Mouse (Mus musculus) large intestine, adult 2 months (tissue): ENCODE data around the gene Fanca. TPM values are rescaled to one million over a fixed set of nuclear protein-coding genes. Genes with fewer than 3 reads are reported as not detected.
"Not testable (repeated sequence)": the region's sequence is repeated elsewhere in the genome, so short reads cannot be mapped to it uniquely, and the experiment has no call there.

Experiments
- DNase-seq: peaks from one replicate; pipeline ENCODE4 v3.0.0-alpha.2; 2012; ENCODE audit warnings: low read depth, low spot score
- WGBS: fragments of 180-500 bp; shearing (Covaris S2); methylation state at CpG from one replicate; pipeline ENCODE4 v1.1.7; 2018; 5-methylcytosine and 5-hydroxymethylcytosine counted together
- polyA plus RNA-seq: library from polyadenylated mRNA; depleted of rRNA; stranded (reverse); fragments of >200 nt; gene quantifications from 2 replicates; pipeline ENCODE4 v1.2.3, GENCODE M21; 2012

Fanca gene
- polyA plus RNA-seq, 1 experiment, result 18.0 TPM

DNA sequence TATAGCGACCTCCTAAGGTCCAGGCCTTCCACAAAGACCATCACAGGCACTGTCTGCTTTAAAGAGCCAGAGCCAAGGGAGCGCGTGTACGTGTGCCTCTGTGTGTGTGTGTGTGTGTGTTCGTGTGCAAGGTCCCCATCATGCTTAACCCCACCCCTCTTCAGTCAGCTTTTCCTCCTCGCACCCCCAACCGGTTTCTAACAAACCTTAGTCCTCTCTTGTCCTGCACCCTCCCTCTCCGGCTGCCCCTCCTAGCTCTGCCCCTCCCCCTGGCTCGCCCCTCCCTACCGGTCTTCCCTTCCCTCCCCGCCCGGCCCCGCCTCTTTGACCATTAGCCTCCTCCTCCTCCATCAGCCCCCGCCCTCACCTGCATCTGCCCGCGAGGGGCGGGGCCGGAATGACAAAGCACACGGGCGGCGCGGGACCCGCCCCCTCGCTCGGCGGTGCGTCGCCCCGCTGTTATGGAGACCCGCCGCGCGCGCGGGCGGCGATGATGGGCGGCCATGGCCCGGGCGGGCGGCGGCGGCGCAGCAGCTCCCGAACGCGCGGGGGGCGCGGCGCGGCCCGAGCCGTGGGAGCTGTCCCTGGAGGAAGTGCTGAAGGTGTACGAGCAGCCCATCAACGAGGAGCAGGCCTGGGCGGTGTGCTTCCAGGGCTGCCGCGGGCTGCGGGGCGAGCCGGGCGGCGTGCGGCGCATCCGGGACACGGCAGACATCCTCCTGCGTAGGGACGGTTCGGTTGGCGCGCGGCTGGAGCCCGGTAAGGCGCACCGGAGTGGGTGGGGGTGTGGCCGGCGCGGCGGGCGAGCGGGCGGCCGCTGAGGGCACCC lies 14.1 kb upstream of the Fanca start, which contains the start of gene Spire2:
Gene Spire2 (plus strand): TSS at position 452 of the 829 bp plus-strand sequence.
- under 1% methylated on average over 82 of the region's 85 CpGs for WGBS
- DNase-seq, result no peak

- 36% methylated on average over 8 of the region's 8 CpGs for WGBS
- DNase-seq, result no peak
Measured at GRCm38 (mm10) chr8:123331810-123332209, 13.4 kb upstream of the Fanca start.

DNA sequence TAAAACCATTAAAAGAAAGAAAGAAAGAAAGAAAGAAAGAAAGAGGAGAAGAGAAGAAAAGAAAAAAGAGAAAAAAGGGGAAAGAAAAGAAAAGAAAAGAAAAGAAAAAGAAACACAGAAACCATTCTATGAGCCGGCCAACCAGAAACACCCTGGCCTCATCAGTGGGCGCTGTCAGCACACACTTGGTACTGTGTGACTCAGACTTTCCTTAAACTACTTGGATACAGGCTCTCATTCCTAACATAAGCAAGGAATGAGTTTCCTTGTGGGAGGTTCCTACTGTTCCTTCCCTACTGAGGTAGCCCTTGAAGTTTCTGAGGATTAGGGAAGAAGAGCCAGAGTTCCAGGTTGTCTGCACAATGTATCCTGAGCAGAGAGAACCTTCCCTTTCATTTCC lies 12.9 kb upstream of the Fanca start:
- 14% methylated on average over 2 of the region's 2 CpGs for WGBS
- DNase-seq, result no peak

GRCm38 (mm10) chr8:123330701-123331100 lies 12.3 kb upstream of the Fanca start:
- 81% methylated on average over 6 of the region's 6 CpGs for WGBS
- DNase-seq, result no peak

- 50% methylated on average over 5 of the region's 5 CpGs for WGBS
- DNase-seq, result no peak
Measured at GRCm38 (mm10) chr8:123329961-123330360, 11.6 kb upstream of the Fanca start.

DNA sequence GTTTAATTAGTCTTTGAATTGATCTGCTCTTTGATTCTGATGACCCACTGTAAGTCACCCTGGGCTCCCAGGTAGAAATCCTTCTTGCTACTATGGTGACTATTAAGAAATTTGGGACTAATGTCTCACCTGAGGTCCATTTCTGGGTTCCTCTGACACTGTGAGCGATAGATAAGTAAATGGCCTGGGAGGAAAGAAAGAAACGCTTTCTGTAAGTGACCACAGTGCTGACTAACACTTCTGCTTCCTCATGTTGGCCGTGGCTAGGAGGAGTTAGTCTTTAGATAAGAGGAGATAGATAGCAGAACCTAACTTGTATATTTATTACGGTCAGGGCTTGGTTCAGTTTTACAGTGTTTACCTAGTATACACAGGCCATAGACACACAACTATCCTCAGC lies 11.0 kb upstream of the Fanca start:
- 18% methylated on average over 4 of the region's 4 CpGs for WGBS
- no peak for DNase-seq

- DNase-seq, result no peak
- WGBS, result 96% methylated on average over 2 of the region's 2 CpGs
Measured at GRCm38 (mm10) chr8:123328552-123328951, 10.2 kb upstream of the Fanca start.

GRCm38 (mm10) chr8:123319522-123320164 lies 1.3 kb upstream of the Fanca start:
- WGBS, result 32% methylated on average over 7 of the region's 7 CpGs
- DNase-seq, result no peak

- WGBS, result 2% methylated on average over 21 of the region's 21 CpGs
- no peak for DNase-seq
Measured at GRCm38 (mm10) chr8:123317781-123318466, 452 bp downstream of the Fanca start.

GRCm38 (mm10) chr8:123308738-123309137 lies 9.6 kb downstream of the Fanca start:
- 65% methylated on average over 4 of the region's 4 CpGs for WGBS
- DNase-seq, result no peak

GRCm38 (mm10) chr8:123298301-123298700 lies 20.1 kb downstream of the Fanca start:
- no peak for DNase-seq
- WGBS, result 84% methylated on average over 11 of the region's 11 CpGs

DNA sequence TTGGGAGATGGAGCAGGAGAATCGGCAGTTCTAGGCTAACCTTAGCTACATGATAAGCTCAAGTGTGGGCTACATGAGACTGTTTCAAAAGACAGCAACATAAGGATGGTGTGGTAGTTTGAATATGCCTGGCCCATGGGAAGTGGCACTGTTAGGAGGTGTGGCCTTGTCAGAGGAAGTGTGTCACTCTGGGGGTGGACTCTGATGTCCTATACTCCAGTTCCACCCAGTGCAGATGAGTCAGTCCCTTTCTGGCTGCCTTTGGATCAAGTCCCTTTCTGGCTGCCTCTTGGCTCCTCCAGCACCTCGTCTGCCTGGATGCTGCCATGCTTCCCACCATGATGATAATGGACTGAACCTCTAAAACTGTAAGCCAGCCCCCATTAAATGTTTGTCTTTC lies 25.6 kb downstream of the Fanca start:
- 87% methylated on average over 2 of the region's 2 CpGs for WGBS
- no peak for DNase-seq

GRCm38 (mm10) chr8:123292281-123292680 lies 26.1 kb downstream of the Fanca start:
- WGBS, result 80% methylated on average over 3 of the region's 3 CpGs
- no peak for DNase-seq

- 86% methylated on average over 8 of the region's 8 CpGs for WGBS
- no peak for DNase-seq
Measured at GRCm38 (mm10) chr8:123291716-123292115, 26.7 kb downstream of the Fanca start.

GRCm38 (mm10) chr8:123290679-123291078 lies 27.7 kb downstream of the Fanca start:
- no peak for DNase-seq

DNA sequence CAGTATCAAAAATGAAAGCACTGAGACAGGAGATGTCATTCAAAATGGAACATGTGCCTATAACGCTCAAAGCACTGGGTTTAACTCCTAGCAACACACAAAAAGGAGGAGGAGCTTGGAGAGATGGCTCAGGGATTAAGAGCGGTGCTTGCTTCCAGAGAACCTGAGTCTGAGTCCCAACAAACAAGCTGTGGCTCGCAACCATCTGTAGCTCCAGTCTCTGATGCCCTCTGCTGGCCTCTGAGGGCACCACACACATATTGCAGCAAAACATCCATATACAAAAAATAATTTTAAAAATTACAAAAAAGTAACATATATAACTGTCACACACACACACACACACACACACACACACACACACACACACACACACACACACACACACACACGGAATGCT lies 28.2 kb downstream of the Fanca start:
- 80% methylated on average over 4 of the region's 4 CpGs for WGBS

More at GRCm38 (mm10) chr8:123290679-123291078, 27.7 kb downstream of the Fanca start:
- WGBS, result 97% methylated on average over 8 of the region's 8 CpGs

DNA sequence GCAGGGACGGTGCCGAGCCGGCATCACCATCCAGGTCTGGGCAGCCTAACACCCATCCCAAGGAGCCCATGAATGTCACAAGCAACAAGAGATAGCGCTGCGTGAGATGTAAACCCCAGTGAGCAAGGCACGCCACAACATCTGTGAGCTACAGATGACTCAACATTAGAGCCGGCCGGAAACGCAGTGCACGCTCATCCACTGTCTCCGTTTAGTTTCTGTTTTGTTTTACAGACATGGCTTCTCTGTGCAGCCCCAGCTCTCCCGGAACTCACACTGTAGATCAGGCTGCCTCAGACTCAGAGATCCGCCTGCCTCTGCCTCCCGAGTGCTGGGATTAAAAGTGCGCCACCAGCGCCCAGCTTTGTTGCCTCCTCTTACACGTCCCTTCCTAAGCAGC lies 31.0 kb downstream of the Fanca start:
- DNase-seq, result no peak
- WGBS, result 93% methylated on average over 17 of the region's 17 CpGs

More for the DNA sequence above, 28.2 kb downstream of the Fanca start:
- DNase-seq, result no peak

- no peak for DNase-seq
Measured at GRCm38 (mm10) chr8:123284493-123284892, 33.9 kb downstream of the Fanca start.

DNA sequence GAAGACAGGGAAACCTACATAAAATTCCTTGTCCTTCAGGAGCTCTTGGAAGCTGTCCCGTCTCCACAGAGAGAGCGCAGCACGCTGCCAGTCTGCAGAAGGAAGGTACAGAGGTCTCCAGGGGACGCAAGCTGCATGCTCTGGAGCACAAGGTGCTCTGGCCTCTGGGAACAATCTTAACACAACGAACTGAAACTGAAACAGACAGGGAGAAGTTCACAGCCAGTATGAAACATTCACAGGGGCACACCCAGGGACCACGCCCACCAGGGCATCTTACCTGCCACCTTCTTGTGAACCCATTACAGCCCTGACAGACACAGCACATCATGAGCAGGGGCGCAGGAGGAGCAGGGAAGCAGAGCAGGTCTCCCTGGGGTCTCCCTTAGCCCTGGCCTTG lies 34.4 kb downstream of the Fanca start:
- 56% methylated on average over 7 of the region's 7 CpGs for WGBS
- peak; percentile 35 for DNase-seq

More at GRCm38 (mm10) chr8:123284493-123284892, 33.9 kb downstream of the Fanca start:
- 83% methylated on average over 5 of the region's 5 CpGs for WGBS

GRCm38 (mm10) chr8:123282994-123283393 lies 35.4 kb downstream of the Fanca start:
- DNase-seq, result not testable (repeated sequence)
- 88% methylated on average over 5 of the region's 6 CpGs for WGBS
